Mouse (Mus musculus) G1E (cell line): Measurements from ENCODE around the gene Zdhhc12.

Source experiments
- CTCF ChIP-seq: IDR thresholded peaks from 2 replicates; pipeline ENCODE4 v1.5.1; 2012; ENCODE audit warnings: low read depth, low read length, inconsistent platforms, mixed read lengths
- GATA2 ChIP-seq: IDR thresholded peaks from 2 replicates; pipeline ENCODE4 v1.6.1; 2012; ENCODE audit warnings: low read depth, low read length, inconsistent platforms, borderline replicate concordance

DNA sequence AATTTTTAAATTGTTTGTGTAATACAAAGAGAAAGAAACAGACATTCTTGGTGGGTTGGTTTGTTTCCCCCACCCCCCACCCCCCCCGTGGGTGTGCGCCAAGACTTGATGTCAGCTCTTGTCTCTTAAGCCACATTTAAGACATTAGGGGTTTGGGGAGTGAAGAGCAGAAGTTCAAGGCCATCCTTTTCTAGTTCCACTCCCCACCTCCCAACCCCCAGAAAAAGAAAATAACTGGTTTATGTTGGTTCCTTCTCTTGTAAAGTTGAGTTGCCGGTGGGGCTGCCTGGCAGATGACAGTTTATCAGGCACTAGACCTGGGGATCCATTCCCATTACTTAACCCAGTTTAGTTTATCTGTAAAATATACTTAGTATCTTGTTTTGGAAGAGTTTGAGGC, 29.1 kb downstream of the Zdhhc12 start:
- no peak for TF ChIP-seq CTCF
- TF ChIP-seq GATA2: no peak
